Mouse (Mus musculus): ENCODE results near the gene Crb2.

DNA sequence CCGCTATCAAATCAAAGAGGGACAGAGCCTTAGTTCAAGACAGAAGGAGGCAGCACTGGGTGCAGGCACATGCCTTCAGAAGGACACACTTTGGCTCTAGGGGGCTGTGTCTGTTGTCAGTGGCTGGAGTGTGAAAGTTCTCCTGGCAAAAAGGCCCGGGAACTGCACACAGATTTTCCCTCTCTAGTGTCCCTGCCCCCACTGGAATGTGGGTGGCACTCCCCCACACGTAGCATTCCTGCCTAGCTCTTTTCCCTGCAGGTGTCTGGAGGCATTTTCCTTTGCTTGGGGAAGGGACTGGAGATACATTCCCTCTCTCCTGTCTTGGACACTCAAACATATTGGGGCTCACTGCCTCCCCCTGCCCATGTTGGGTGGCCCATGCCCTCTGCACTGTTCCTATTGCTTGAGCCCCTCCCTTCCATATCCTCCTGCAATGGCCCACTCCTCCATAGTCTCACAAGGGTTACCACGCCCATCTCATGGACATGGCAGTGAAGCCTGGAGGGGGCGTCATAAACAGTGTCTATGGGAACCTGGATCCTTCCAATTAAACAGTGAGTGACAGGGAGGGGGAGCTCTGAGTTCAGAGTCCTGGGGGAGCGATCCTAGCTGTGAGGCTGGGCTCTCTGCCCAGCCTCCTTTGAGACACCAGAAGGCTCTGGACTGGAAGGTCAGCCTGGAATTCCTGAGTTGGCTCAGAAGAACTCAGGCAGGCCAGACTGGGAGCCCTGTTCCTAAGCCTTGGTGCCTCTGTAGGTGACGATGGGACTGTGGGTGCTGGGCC, 12.3 kb downstream of the Crb2 start:
- no peak for TF ChIP-seq CTCF (conservative IDR thresholded peaks at IDR 0.05; ENCODE audit: insufficient read depth, insufficient read length, low read depth, low read length)
- TF ChIP-seq POLR2A (IDR thresholded peaks at IDR 0.05; ENCODE audit: low read depth, low read length) = no peak

Measured in kidney, adult 2 months (tissue).